Mouse (Mus musculus): ENCODE measurements at regions not wholly inside any gene's neighbourhood (a gene's known extent, or its start where the extent isn't known, plus 50 kb on each side); places are given as distances from the start of the nearest gene placed in this dataset.

DNA sequence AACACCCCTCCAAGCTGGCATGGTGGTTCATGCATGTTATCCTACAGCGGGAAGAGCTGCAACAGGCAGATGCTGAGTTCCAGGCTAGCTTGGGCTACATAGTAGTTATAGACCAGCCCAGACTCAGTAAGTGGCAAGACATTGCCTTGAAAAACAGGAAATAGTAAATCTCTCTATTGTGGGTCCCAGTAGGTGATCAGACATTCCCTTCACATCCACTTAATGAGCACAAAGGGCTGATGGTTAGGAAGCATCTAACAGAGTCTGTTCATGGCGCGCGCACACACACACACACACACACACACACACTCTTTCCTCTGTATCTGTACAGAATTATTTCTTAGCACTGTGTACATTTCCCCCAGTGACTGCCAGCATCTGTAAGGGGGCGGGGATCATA is 64.0 kb upstream of the Map1b start:
- no peak for TF ChIP-seq POLR2A (IDR thresholded peaks at IDR 0.05; ENCODE audit: control insufficient read depth, low read depth, low read length)
- TF ChIP-seq CTCF (IDR thresholded peaks at IDR 0.05; ENCODE audit: control insufficient read depth, insufficient read depth, insufficient replicate concordance, low read depth, low read length) = no peak
- H3K36me3 ChIP-seq (ENCODE audit: control insufficient read depth, insufficient read depth, low read length) = no peaks in the 10 kb centered on the region
- H3K27ac ChIP-seq (ENCODE audit: control insufficient read depth, insufficient read depth, low read depth, low read length) = no peak overlapping the region
- no peaks in the 10 kb centered on the region for H3K4me1 ChIP-seq (ENCODE audit: control insufficient read depth, insufficient read depth, low read length)
- H3K4me3 ChIP-seq (ENCODE audit: control insufficient read depth, low read depth, low read length) = no peak overlapping the region
- H3K27me3 ChIP-seq (ENCODE audit: control insufficient read depth, insufficient read depth, low read length) = no peaks in the 10 kb centered on the region

DNA sequence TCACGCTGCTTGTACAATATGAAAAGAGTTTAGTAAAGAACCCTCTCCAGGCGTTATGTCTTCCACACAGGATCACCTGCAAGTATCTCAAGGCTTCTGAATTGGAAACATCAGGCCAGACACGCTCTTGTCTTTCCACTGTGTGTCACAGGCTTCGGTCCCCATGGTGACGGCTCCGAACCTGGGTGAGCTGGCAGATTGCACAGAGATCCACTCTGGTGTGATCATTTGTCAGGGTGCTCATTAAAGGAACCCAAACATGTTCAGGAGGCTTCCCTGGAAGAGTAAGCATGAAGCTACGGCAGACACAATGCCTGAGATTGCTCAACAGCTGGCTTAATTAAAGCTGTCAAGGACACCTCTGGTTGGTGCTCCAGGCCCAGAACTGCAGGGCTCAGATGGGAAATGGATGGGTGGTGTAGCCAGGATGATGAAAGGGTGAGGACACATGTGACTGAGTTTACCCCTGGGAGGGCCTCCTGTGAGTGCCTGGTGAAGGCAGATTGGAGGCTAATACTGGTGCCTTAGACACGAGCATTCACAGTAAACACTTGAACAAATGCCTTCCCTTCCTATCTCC is 63.3 kb upstream of the Map1b start:
- no peak overlapping the region for H3K4me3 ChIP-seq (ENCODE audit: control insufficient read depth, low read depth, low read length)
- H3K27me3 ChIP-seq (ENCODE audit: control insufficient read depth, insufficient read depth, low read length) = no peaks in the 10 kb centered on the region
- H3K27ac ChIP-seq (ENCODE audit: control insufficient read depth, insufficient read depth, low read depth, low read length) = no peak overlapping the region
- H3K36me3 ChIP-seq (ENCODE audit: control insufficient read depth, insufficient read depth, low read length) = no peaks in the 10 kb centered on the region
- no peaks in the 10 kb centered on the region for H3K4me1 ChIP-seq (ENCODE audit: control insufficient read depth, insufficient read depth, low read length)
- TF ChIP-seq CTCF (IDR thresholded peaks at IDR 0.05; ENCODE audit: control insufficient read depth, insufficient read depth, insufficient replicate concordance, low read depth, low read length) (no peak), POLR2A (IDR thresholded peaks at IDR 0.05; ENCODE audit: control insufficient read depth, low read depth, low read length) (no peak)

DNA sequence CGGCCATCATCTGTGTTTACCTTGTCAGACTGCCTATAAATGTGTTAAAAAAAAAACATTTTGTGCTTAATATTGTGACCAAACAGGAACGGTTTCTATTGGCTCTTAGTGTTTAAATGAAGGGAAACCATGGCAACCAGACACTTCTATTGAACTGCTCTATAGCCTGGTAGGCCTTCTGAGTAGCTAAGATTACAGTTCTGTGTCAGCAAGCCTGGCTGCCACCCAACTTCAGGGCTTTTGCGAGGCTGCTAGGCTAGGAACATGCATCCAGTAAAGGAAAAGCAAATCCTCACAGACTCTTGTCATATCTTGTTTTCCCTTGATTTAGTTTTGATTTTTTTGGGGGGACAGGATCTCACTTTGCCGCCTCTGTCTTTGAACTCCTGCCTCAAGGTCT is 61.3 kb upstream of the Map1b start:
- no peaks in the 10 kb centered on the region for H3K27me3 ChIP-seq (ENCODE audit: control insufficient read depth, insufficient read depth, low read length)
- no peak overlapping the region for H3K4me3 ChIP-seq (ENCODE audit: control insufficient read depth, low read depth, low read length)
- H3K27ac ChIP-seq (ENCODE audit: control insufficient read depth, insufficient read depth, low read depth, low read length) = no peak overlapping the region
- no peak for TF ChIP-seq POLR2A (IDR thresholded peaks at IDR 0.05; ENCODE audit: control insufficient read depth, low read depth, low read length)
- no peaks in the 10 kb centered on the region for H3K36me3 ChIP-seq (ENCODE audit: control insufficient read depth, insufficient read depth, low read length)
- no peaks in the 10 kb centered on the region for H3K4me1 ChIP-seq (ENCODE audit: control insufficient read depth, insufficient read depth, low read length)

DNA sequence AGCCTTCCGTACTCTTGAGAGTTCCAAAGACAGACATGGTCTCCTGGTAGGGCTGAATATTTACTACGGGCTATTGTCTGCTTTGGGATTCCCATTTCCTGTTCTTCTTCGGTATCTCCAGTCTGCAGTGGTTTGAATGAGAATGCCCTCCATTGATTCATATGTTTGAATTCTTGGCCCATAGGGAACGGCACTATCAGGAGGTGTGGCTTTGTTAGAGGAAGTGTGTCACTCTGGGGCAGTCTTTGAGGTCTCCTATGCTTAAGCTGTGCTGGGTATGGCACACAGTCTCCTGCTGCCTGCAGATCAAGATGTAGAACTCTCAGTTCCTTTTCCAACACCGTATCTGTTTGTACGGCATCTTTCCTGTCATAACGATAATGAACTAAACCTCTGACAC is 56.7 kb upstream of the Map1b start:
- Histone ChIP-seq H3K27me3 (ENCODE audit: control insufficient read depth, insufficient read depth, low read length) (no peaks in the 10 kb centered on the region), H3K36me3 (ENCODE audit: control insufficient read depth, insufficient read depth, low read length) (no peaks in the 10 kb centered on the region), H3K4me3 (ENCODE audit: control insufficient read depth, low read depth, low read length) (no peak overlapping the region), H3K27ac (ENCODE audit: control insufficient read depth, insufficient read depth, low read depth, low read length) (no peak overlapping the region), H3K4me1 (ENCODE audit: control insufficient read depth, insufficient read depth, low read length) (no peaks in the 10 kb centered on the region)
- no peak for TF ChIP-seq POLR2A (IDR thresholded peaks at IDR 0.05; ENCODE audit: control insufficient read depth, low read depth, low read length)
- TF ChIP-seq CTCF (IDR thresholded peaks at IDR 0.05; ENCODE audit: control insufficient read depth, insufficient read depth, insufficient replicate concordance, low read depth, low read length) = no peak

DNA sequence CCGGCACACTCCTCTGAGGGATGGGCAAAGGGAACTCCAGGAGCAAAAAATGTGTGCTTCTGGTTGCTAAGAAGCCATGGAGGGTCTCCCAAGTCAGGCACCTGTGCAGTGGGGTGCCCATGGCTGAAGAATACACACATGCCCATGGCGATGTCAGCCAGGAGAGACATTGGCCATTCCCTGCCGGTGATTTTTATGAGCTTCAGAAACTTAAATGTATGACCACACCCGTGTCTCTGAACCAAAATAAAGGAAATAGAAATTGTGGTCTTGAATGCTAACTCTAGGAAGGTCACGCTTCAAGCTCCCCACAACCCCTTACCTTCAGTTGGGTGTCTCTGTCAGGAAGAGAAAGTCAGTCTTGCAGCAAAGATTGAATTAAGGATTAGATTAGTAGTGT is 56.0 kb upstream of the Map1b start:
- no peak overlapping the region for H3K27ac ChIP-seq (ENCODE audit: control insufficient read depth, insufficient read depth, low read depth, low read length)
- H3K27me3 ChIP-seq (ENCODE audit: control insufficient read depth, insufficient read depth, low read length) = no peaks in the 10 kb centered on the region
- H3K36me3 ChIP-seq (ENCODE audit: control insufficient read depth, insufficient read depth, low read length) = no peaks in the 10 kb centered on the region
- H3K4me1 ChIP-seq (ENCODE audit: control insufficient read depth, insufficient read depth, low read length) = no peaks in the 10 kb centered on the region
- no peak for TF ChIP-seq CTCF (IDR thresholded peaks at IDR 0.05; ENCODE audit: control insufficient read depth, insufficient read depth, insufficient replicate concordance, low read depth, low read length)
- TF ChIP-seq POLR2A (IDR thresholded peaks at IDR 0.05; ENCODE audit: control insufficient read depth, low read depth, low read length) = no peak
- H3K4me3 ChIP-seq (ENCODE audit: control insufficient read depth, low read depth, low read length) = no peak overlapping the region

All from testis, adult 2 months (tissue).